Mouse (Mus musculus): ENCODE data around the gene Zfp710. TPM values are rescaled to one million over a fixed set of nuclear protein-coding genes. Genes with fewer than 3 reads are reported as not detected.
A peak's percentile ranks its signal among the peaks of the same experiment; 100 is the strongest.

Zfp710 gene
- polyA plus RNA-seq, 1 experiment, result 45.3 TPM

DNA sequence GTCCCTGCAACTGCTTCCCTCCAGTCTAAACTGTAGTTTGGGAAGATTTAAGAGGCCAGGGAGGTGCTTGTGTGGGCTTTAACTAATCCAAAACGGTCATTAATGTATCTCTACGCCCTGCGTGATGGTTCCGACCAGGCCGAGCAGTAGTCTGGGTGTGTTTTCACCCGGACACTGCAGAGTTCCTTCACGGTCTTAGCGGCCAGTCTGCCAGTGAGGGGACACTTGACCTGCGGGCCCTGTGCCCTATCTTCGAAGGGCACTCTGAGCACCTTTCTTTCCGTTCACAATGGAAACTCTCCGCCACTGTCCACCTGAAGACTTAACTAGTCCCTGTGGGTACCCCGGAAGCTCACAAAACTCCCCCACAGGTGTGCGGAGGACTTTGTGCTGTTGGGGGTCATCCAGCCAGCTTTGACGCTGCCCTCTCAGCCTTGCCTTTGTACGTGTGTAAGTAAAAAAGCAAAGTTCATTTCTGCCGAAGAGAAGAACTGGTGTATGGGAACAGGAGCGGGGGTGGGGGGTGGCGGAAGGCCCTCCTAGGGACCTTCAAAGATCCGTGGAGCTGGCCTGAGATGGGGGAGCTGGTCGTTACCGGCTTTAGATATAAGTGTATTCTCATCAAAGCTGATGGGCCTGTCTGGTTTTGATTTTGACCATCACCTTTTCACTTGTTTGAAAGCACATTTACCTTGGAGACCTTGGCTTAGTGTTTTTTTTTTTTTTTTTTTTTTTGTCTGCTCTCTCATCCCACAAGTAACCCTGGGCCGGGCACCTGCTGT, 3.2 kb downstream of the Zfp710 start:
- Histone ChIP-seq H3K27ac (ENCODE audit: insufficient read depth, low read length) (peak overlapping the region; percentile 100), H3K4me3 (ENCODE audit: extremely low read depth, insufficient read depth, insufficient read length) (peak overlapping the region; percentile 83), H3K36me3 (ENCODE audit: control insufficient read depth, insufficient read depth, low read length) (no peaks in the 10 kb centered on the region), H3K4me1 (ENCODE audit: control insufficient read depth, insufficient read depth, insufficient read length) (peaks cover 26% of the 10 kb centered on the region), H3K27me3 (ENCODE audit: control insufficient read depth, insufficient read depth, low read length) (no peaks in the 10 kb centered on the region)
- peak in 1 of 2 experiments; percentile 34 for DNase-seq (ENCODE audit: low read depth in 1 of 2, low spot score in 2 of 2)
- TF ChIP-seq CTCF (IDR thresholded peaks at IDR 0.05; ENCODE audit: extremely low read depth, insufficient read depth, insufficient read length, insufficient replicate concordance) (no peak), POLR2A (IDR thresholded peaks at IDR 0.05; ENCODE audit: low read depth, low read length) (no peak)
- 4% methylated on average over 23 of the region's 23 CpGs for WGBS

DNA sequence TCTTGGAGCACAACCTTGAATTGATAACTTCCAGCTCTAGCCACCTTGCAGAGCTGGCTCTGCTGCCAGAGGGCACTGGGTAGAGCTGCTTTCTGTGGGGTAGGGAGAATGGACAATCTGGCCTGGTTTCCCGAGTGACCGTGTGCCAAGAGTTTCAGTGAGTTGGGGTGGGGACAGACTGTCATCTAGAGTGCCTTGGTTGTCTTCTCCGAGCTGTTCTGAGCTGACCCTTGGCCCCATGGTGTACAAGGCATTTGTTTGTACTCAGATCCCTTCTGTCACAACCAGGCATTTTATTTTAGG, 3.8 kb downstream of the Zfp710 start:
- H3K4me1 ChIP-seq (ENCODE audit: control insufficient read depth, insufficient read depth, insufficient read length), result peaks cover 29% of the 10 kb centered on the region
- peak overlapping the region; percentile 83; the same call in 1 of the 2 replicates for H3K4me3 ChIP-seq (ENCODE audit: extremely low read depth, insufficient read depth, insufficient read length)
- TF ChIP-seq POLR2A (IDR thresholded peaks at IDR 0.05; ENCODE audit: low read depth, low read length) (no peak), CTCF (IDR thresholded peaks at IDR 0.05; ENCODE audit: extremely low read depth, insufficient read depth, insufficient read length, insufficient replicate concordance) (no peak)
- H3K27ac ChIP-seq (ENCODE audit: insufficient read depth, low read length), result peak overlapping the region; percentile 100
- no peak for DNase-seq (ENCODE audit: low read depth in 1 of 2, low spot score in 2 of 2)
- H3K36me3 ChIP-seq (ENCODE audit: control insufficient read depth, insufficient read depth, low read length), result no peaks in the 10 kb centered on the region
- WGBS, result 27% methylated on average over 3 of the region's 3 CpGs
- H3K27me3 ChIP-seq (ENCODE audit: control insufficient read depth, insufficient read depth, low read length), result no peaks in the 10 kb centered on the region

DNA sequence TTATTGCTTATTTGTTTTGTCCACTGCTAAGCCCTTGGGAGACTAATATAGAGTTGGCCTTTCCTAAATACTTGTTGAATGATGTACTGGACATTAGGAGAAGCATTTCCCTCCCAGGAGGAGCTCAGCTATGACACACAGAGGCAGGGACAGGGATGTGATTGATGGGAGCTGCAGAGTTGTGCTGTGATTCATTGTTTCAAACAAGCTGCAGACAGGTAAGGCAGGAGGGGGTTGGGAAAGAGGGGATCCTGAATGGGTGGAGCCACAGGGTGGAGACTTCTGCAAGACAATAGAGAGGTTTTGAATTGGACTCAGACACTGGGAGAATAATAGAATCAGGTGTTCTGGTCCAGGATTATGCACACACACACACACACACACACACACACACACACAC, 5.4 kb downstream of the Zfp710 start:
- Histone ChIP-seq H3K27ac (ENCODE audit: insufficient read depth, low read length) (no peak overlapping the region), H3K4me1 (ENCODE audit: control insufficient read depth, insufficient read depth, insufficient read length) (peaks cover 26% of the 10 kb centered on the region), H3K27me3 (ENCODE audit: control insufficient read depth, insufficient read depth, low read length) (no peaks in the 10 kb centered on the region), H3K36me3 (ENCODE audit: control insufficient read depth, insufficient read depth, low read length) (no peaks in the 10 kb centered on the region), H3K4me3 (ENCODE audit: extremely low read depth, insufficient read depth, insufficient read length) (no peak overlapping the region)
- DNase-seq (ENCODE audit: low read depth in 1 of 2, low spot score in 2 of 2), result no peak
- TF ChIP-seq POLR2A (IDR thresholded peaks at IDR 0.05; ENCODE audit: low read depth, low read length) (no peak), CTCF (IDR thresholded peaks at IDR 0.05; ENCODE audit: extremely low read depth, insufficient read depth, insufficient read length, insufficient replicate concordance) (no peak)

DNA sequence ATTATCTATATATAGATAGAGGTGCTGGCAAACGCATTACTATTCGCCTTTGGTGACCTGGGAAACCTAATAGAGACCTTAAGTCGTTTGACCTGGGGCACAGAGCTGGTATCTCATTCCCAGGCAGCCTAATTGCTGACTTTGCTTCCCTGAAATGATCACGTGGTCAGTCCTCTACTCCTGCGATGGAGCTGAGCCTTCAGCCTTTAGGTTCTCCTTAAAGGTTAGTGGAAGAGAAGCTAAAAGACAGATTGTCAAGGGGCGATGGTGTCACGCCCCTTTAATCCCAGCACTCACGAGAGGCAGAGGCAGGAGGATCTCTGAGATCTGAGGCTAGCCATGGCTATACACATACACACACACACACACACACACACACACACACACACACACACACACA, 5.9 kb downstream of the Zfp710 start:
- Histone ChIP-seq H3K27me3 (ENCODE audit: control insufficient read depth, insufficient read depth, low read length) (no peaks in the 10 kb centered on the region), H3K36me3 (ENCODE audit: control insufficient read depth, insufficient read depth, low read length) (no peaks in the 10 kb centered on the region), H3K4me3 (ENCODE audit: extremely low read depth, insufficient read depth, insufficient read length) (no peak overlapping the region), H3K4me1 (ENCODE audit: control insufficient read depth, insufficient read depth, insufficient read length) (peaks cover 26% of the 10 kb centered on the region; the same call in 1 of the 2 replicates), H3K27ac (ENCODE audit: insufficient read depth, low read length) (no peak overlapping the region)
- WGBS, result 87% methylated on average over 8 of the region's 8 CpGs
- no peak for DNase-seq (ENCODE audit: low read depth in 1 of 2, low spot score in 2 of 2)
- TF ChIP-seq CTCF (IDR thresholded peaks at IDR 0.05; ENCODE audit: extremely low read depth, insufficient read depth, insufficient read length, insufficient replicate concordance), result no peak
- no peak for TF ChIP-seq POLR2A (IDR thresholded peaks at IDR 0.05; ENCODE audit: low read depth, low read length)

DNA sequence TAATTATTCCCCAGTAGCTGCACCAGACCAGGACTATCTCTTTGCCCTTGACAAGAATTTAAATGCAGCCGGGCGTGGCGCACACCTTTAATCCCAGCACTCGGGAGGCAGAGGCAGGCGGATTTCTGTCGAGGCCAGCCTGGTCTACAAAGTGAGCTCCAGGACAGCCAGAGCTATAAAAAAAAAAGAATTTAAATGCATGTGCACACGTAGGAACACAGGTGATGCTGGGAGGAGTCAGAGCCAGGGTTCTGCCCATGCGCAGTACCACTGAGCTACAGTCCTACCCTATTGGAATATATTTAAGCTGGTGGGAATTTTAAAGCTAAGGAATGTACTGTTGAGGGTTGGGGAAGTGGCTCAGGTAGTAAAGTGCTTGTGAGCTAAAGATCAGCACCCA, 6.4 kb downstream of the Zfp710 start:
- WGBS, result 95% methylated on average over 8 of the region's 8 CpGs
- H3K4me1 ChIP-seq (ENCODE audit: control insufficient read depth, insufficient read depth, insufficient read length), result peaks cover 30% of the 10 kb centered on the region; the same call in 1 of the 2 replicates
- H3K36me3 ChIP-seq (ENCODE audit: control insufficient read depth, insufficient read depth, low read length), result no peaks in the 10 kb centered on the region
- TF ChIP-seq POLR2A (IDR thresholded peaks at IDR 0.05; ENCODE audit: low read depth, low read length) (no peak), CTCF (IDR thresholded peaks at IDR 0.05; ENCODE audit: extremely low read depth, insufficient read depth, insufficient read length, insufficient replicate concordance) (no peak)
- no peak overlapping the region for H3K27ac ChIP-seq (ENCODE audit: insufficient read depth, low read length)
- no peak for DNase-seq (ENCODE audit: low read depth in 1 of 2, low spot score in 2 of 2)
- H3K27me3 ChIP-seq (ENCODE audit: control insufficient read depth, insufficient read depth, low read length), result no peaks in the 10 kb centered on the region
- H3K4me3 ChIP-seq (ENCODE audit: extremely low read depth, insufficient read depth, insufficient read length), result no peak overlapping the region

DNA sequence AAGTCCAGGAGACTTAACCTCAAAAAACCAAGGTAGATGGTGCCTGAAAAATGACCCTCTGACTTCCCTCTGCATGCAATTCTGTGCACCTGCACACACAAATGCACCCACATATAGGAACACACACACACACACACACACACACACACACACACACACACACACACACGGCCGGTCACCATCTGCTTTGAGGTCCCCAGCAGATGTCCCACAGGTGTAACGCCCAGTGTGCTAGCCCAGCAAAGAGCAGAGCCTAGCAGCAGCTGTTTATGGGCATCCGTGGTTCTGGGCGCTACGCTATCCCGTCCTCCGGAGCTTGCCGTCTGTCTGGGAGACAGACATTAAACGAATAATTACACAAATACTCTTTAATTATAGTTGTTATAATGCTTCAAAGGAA, 6.9 kb downstream of the Zfp710 start:
- H3K27me3 ChIP-seq (ENCODE audit: control insufficient read depth, insufficient read depth, low read length), result no peaks in the 10 kb centered on the region
- WGBS, result 66% methylated on average over 10 of the region's 10 CpGs
- no peak for TF ChIP-seq CTCF (IDR thresholded peaks at IDR 0.05; ENCODE audit: extremely low read depth, insufficient read depth, insufficient read length, insufficient replicate concordance)
- TF ChIP-seq POLR2A (IDR thresholded peaks at IDR 0.05; ENCODE audit: low read depth, low read length), result no peak
- peaks cover 30% of the 10 kb centered on the region; the same call in 1 of the 2 replicates for H3K4me1 ChIP-seq (ENCODE audit: control insufficient read depth, insufficient read depth, insufficient read length)
- H3K36me3 ChIP-seq (ENCODE audit: control insufficient read depth, insufficient read depth, low read length), result no peaks in the 10 kb centered on the region
- H3K27ac ChIP-seq (ENCODE audit: insufficient read depth, low read length), result no peak overlapping the region
- H3K4me3 ChIP-seq (ENCODE audit: extremely low read depth, insufficient read depth, insufficient read length), result no peak overlapping the region
- no peak for DNase-seq (ENCODE audit: low read depth in 1 of 2, low spot score in 2 of 2)
